Mouse (Mus musculus): ENCODE data around the gene Cd300lg.

DNA sequence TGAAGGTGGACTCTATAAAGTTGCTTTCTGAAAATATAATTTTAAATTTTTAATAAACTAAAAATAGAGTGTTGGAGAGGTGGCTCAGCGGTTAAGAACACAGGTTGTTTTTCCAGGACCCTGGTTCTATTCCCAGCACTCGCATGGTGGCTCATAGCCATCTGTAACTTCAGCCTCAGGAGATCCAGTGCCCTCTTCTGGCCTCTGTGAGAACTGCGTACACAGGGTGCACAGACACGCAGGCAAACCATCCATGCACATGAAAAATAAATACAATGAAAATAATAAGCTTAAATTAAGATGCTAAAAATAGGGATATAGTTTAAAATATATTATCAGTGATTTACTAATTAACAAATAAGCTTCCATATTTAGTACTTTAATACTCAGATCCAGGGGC lies 663 bp upstream of the Cd300lg start:
- TF ChIP-seq CTCF (IDR thresholded peaks at IDR 0.05; ENCODE audit: insufficient read depth, low read depth, low read length) (no peak), POLR2A (IDR thresholded peaks at IDR 0.05; ENCODE audit: insufficient read depth, low read depth, low read length) (no peak)

Data from olfactory bulb, adult 2 months (tissue).